Mouse (Mus musculus): Measurements from ENCODE around the gene Nid2.

Gene Nid2

DNA sequence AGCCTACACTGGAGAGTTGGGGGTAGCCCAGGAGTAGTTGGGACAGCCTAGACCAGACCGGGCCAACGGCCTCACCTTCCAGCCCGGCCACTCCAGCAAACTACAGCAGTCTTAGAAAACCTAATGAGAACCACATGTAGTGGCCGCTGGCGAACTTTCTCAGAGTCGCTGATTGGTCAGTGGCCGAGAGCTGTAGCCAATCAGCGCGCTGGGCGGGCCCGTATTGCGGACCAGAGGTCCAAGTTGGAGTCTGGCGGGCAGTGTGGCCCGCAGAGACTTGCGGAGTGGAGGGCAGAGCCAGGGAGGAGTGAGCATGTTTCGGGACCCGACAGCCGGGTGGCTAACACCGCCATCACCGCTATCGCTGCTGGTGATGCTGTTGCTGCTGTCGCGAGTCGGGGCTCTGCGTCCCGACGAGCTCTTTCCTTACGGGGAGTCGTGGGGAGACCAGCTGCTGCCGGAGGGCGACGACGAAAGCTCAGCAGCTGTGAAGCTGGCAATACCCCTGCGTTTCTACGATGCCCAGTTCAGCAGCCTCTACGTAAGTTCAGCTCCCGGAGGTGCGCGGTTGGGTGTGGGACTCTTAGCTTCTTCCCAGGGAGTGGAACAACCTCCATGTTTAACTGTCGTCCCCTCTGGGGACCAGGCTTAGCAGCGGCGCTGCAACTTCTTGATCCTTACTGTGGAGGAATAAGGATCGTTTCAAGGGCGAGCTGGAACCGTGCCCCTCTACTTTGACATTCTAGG lies at the start of gene Nid2:
TSS of gene Nid2 (plus strand) at position 241 of the 747 bp plus-strand sequence.
- peak in 1 of 2 experiments; percentile 14 for DNase-seq (ENCODE audit: low read depth in 1 of 2, low spot score in 2 of 2)

DNA sequence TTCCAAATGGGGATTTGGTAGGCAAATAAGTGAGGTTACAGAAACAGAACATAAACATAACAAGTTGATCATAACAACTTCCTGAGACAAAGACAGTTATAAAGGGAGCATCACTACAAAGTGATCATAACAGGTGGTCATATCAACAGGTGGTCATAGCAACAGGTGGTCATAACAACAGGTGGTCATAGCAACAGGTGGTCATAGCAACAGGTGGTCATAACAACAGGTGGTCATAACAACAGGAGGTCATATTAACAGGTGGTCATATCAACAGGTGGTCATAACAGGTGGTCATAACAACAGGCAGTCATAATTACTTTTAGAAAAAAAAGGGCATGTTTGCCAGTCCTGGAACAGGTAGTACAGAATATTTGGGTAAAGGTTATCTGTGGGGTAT lies 49.5 kb upstream of the Nid2 start:
- DNase-seq (ENCODE audit: low read depth in 1 of 2, low spot score in 2 of 2) = no peak

DNA sequence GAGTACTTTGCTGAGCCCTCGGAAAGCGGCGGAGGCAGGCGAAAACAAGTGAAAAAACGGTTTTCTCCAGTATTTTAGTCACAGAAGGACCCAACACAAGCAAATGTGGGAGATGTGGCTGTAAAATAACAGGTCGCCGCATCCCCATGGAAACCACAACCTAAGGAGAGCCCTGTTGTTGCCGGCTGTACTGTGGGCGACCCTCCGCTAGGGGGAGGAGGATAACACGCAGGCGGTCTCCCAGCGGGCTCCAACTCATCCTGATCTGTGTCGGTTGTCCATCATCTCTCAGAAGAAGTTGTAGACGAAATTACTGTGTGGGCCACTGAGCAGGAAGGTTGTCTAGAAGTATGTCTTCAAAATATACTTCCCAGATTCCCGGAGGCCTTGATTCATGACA lies 45.4 kb upstream of the Nid2 start:
- peak; percentile 18 to 38 for DNase-seq (ENCODE audit: low read depth in 1 of 2, low spot score in 2 of 2)

DNA sequence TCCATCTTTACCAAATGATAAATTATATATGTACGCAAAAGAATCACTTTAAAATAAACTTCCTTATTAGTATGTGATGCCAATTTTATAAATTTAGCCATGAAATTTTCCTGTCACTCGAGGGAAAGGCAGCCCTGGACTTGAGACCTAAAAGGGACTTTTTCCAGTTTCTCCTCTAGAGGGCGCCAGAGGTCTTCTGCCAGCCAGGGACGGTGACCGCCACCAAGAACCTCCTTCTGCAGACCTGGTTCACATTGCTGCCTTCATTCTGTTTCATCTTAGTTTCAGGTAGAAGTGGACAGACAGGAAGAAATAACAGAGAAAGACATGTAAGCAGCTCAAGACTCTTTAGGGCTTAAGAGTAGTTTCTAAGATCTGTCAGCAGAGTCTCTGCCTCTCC lies 44.6 kb upstream of the Nid2 start:
- DNase-seq (ENCODE audit: low read depth in 1 of 2, low spot score in 2 of 2) = peak; percentile 13 to 37

DNA sequence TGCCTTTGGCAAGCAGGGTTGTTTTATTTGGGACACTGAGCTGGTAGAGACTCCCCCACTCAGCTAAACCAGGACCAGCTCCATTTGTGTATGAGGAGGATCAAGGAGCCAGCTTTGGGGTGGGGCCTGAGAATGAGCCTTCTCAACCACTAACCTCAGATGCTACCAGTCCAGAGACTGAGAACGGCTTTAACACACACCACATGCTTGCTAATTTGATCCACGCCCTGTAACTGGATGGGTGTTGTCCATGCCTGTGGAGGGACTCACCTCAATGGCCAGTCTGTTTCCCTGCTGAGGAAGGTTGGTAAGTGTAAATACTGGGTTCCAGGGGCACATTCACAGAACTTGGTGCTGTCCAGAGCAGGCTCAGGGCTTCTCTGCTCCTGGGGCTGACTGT lies 44.1 kb upstream of the Nid2 start:
- DNase-seq (ENCODE audit: low read depth in 1 of 2, low spot score in 2 of 2) = no peak

DNA sequence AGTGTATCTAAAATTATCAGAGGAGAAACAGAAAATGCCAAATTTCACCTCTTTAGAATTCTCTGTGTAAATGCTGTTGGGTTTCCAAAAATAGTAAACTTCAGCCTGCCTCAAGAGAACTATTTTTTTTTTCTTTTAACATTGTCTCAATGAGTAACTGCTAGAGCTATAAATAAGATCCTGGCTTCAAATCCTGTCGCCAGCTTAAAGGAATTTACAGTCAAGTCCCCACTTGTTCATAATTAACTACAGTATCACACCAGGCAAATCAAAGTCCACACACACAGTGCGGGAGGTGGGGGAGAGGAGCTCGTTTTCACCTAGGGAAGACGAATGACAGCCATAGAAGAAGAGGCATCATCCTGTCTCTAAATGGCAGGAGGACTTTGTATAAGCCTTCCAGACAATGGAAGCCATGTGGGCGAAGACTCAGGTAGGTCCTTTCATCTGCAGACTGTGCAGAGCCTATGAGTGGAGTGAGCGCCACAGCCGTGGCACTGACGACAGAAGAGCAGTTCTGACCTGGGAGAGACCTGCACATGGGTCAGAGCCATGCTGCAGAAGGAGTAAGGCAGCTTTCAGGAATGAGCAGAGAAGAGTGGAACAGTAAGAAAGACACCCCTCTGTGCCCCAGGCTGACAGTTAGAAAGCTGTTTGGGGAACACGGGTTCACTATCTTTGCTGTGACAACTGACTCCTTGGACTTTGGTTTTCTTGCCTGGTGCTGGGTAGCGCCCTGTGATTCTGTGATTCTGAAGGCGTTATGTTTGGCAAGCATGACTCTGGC lies 43.2 kb upstream of the Nid2 start:
- DNase-seq (ENCODE audit: low read depth in 1 of 2, low spot score in 2 of 2) = no peak

DNA sequence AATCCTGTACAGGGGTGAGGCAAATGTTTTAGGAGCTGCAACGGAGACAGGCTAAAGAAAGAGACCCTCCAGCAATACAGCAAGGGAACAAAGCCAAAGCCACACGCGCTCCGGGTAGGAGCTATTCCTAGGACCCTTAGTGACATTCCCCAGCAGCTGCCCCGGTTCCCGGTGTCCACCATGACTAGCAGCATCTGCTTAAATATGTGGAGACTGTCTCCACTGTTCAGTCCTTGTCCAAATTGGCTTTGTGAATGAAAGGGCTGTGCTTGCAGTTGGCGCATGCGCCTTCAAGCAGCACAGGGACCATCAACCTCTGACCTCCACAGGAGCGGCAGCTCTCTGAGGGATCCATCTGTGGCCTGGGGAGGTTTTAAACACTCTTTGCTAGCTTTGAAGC lies 41.9 kb upstream of the Nid2 start:
- DNase-seq (ENCODE audit: low read depth in 1 of 2, low spot score in 2 of 2) = no peak

DNA sequence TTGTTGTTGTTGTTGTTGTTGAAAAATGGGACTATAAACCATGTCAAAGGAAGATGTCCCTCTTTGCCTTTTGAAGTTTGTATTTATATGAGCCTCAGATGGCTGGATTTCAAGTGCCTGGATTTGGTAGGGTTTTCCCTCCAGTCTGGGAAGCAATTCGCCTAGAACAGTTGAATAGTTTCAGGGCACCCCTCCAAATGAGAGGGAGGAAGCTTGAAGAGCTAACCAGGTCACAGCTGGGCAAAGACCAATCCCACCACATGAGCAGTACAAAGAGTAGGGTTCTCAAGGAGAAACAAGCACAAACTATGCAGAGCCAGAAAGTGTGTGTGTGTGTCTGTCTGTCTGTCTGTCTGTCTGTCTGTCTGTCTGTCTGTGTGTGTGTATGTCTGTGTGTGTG lies 39.3 kb upstream of the Nid2 start:
- DNase-seq (ENCODE audit: low read depth in 1 of 2, low spot score in 2 of 2) = no peak

DNA sequence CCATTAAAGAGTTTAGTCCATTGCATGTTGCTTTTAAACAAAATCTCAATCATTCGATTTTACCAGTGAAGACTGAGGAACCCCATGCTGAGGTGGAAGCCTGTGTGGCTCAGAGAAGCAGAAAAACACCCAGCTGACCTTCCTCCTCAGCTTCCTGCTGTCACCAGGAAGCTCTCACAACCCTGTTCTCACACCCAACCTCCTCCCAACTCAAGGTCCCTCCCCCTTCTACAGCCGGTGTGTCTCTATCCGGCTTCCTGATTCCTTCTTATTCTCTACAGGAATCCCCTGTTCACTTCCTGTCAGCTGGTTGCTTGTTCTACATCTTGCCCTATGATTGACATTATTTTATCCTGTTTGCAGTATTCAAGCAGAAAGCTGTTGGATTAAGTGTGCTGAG lies 38.0 kb upstream of the Nid2 start:
- DNase-seq (ENCODE audit: low read depth in 1 of 2, low spot score in 2 of 2) = no peak

DNA sequence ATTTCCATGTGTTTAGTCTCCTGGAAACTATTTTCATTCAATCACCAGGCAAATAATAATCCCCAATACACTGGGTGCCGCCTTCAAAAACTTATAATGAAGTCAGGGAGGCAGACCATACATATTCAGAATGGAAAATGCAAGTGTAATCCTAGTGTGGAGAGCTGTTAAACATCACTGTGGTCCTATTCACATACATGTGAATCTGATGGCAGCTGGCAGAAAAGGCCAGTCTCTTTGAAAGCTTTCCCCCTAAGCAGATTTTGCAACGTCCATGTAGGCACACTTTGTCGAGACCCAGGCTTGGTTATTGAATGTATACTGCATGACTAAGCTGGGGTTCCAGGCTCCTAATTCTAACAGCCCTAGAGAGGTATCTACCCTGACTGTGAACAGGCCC lies 32.0 kb upstream of the Nid2 start:
- no peak for DNase-seq (ENCODE audit: low read depth in 1 of 2, low spot score in 2 of 2)

DNA sequence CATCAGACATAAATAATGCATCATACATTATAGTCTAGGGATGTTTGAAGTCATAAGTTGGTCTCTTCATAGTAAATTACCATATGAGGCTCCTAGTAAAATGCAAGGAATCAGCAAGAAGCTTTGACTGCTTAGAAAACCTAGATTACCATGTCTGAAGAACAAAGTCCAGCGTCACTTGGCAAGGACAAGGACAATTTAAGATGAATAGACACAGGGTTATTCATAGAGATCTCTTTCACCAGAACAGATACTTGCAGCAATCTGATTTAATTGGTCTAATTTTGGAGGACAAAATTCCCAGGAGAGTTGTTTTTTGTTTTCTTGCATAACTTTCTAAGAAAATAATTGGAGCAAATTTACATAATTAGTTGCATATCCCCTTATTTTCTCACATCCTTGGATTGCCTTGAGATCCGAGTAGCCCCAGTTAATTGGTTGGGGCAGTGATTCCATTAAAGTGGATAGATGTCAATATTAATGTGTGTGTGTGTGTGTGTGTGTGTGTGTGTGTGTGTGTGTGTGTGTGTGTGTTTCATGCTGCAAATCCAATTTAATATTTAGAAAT lies 30.9 kb upstream of the Nid2 start:
- no peak for DNase-seq (ENCODE audit: low read depth in 1 of 2, low spot score in 2 of 2)

DNA sequence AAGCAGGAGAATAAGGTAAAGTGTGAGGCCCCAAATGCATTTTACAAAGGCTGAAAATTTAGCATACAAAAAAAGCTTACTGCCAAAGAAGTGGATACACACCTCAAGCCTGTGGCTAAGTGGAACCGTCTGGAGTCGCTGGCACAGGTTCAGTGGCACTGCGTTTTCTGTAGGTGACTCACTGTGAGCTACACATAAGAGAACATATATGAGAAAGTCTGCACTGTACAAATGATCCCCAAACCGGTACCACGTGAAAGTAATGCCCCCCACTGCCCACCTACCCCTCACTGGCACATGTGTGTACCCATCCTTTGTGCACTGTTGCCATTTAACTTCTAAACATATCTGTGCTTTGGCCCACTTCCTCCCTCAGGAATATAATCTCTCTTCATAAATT lies 22.8 kb upstream of the Nid2 start:
- DNase-seq (ENCODE audit: low read depth in 1 of 2, low spot score in 2 of 2) = no peak

DNA sequence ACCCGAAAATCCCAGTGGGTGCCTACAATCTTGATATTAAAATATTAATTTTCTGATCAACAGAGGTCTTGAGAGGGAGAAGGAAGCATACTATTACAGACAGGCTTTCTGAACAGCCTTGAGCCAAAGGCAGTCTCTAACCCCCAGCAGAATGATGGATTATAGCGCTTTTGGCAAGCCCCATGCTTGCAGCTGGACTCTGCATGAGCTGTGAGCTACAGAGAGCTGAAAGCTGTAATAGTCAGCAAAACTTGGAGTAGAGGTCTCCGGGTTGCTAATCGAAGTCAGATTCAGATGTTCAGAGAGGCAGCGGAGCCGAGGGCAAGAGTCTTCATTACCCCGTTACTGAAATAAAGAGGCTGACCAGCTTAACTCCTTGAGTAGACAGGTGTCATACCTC lies 22.3 kb upstream of the Nid2 start:
- DNase-seq (ENCODE audit: low read depth in 1 of 2, low spot score in 2 of 2) = no peak

DNA sequence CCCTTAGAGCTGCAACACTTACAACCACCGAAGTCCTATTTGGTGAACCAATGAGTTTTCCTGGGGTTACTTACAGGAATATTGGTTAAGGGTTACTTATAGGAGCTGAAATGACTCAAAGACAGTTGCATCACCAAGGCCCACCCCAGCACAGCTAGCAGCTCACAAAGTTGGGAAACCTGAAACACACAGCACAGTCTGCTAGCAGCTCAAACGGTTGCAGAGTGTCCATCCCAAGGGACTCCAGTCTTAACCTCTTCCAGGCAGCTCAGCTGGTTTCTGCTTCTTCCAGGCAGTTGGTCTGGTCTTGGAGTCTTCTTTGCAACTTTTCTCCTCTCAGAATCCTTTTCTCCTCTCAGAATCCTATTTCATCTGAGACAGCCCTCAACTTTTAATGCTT lies 19.0 kb upstream of the Nid2 start:
- DNase-seq (ENCODE audit: low read depth in 1 of 2, low spot score in 2 of 2) = no peak

DNA sequence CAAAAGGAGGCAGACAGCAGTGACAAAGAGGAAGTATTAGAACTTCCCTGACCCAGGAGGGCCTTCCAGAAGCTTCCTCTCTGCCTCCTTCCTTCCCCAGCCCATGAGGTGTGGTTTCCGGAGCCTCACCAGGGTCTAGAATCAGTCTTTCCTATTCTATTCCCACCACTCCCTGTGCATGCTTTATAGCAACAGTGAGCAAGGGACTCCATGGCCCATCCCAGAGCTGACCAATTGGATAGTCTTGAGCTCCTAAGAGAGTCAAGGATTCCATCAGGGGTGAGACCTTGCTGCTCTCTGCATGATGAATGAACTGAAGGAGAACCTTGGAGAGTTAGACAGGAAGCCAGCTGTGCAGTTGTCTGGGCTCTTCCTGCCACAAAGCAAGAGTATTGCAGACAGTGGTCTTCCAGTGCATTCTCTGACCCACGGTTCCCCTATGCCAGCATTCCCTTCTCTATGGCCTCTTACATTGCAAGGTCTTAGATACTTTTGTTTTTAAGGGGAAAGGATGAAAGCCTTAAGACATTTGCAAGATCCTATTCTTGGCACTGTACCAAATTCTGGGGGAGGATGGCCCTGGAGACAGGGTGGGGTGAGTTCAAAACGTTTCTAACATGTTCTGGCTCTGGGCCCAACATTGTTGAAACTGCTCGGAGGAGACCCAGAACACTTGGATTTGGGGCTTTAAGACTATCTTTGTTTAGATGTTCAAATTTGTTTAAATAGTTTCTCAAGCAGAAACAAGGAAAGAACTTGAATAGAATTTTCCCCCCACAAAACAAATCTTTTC lies 17.4 kb upstream of the Nid2 start:
- no peak for DNase-seq (ENCODE audit: low read depth in 1 of 2, low spot score in 2 of 2)

DNA sequence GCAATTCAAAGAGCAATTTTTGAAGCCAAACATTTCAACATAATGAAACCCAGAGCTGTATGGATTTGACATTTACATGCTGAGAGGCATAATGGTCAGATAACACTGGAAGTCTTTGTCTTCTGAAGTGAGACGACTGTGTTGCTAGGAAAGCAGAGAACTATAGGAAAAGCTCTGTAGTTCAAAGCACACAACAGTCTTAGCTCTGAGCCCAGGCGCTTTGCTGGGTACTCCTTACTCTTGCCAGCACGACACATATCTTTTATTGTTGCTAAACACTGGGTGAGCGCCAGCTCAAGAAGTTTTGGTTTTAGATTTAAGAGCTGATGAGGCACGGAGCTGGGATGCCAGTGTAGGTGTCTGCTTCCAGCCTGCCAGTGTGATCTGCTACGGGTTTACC lies 15.8 kb upstream of the Nid2 start:
- DNase-seq (ENCODE audit: low read depth in 1 of 2, low spot score in 2 of 2) = no peak

DNA sequence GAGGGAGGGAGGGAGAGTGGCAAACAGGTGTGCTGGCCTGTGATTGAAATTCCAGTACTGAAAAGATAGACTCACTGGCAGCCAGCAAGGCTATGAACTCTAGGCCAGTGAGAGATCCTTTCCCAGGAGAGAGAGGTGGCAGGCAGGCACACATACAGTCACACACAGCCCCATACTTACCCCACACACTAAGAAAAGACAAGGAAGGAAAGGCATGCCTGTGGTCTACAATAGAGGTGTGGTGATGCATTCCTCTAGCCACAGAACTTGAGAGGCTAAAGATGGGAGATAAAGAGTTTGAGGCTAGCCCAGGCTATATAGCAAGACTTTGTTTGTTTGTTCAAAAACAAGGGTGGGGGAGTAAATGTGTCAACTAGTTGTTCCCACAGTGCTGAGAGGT lies 13.5 kb upstream of the Nid2 start:
- DNase-seq (ENCODE audit: low read depth in 1 of 2, low spot score in 2 of 2) = no peak

DNA sequence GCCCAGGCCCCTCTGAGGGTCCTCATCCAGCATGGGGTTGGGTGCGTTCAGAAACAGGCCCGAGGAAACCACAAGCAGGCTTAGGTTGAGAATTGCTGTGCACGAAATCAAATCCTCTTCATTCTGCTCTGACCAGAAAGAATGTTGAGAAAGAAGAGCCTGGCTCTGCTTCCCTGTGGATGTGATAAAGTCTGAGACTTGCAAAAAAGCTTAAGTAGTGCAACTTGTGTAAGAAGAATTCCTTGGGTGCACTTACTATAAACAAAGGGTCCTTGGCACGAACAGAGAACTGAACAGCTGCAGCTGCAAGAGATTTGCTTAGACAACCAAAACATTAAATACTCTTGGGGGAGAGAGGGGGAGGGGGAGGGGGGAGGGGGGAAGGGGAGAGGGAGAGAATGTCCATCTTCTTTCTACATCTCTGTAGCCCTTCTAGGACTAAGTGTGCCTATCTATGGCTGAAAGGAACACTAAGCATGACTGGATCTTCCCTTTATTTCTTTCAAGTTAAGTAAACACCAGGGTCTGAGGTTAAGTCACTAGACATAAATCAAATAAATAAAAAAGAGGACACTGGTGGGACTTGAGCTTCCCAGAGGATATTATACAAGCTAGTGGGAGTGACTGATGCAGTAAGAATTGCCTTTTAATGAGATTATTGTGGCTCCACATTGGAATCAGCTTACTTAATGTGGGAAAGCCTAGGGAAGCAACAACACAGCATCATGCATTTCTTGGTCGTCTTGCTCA lies 12.8 kb upstream of the Nid2 start:
- no peak for DNase-seq (ENCODE audit: low read depth in 1 of 2, low spot score in 2 of 2)

DNA sequence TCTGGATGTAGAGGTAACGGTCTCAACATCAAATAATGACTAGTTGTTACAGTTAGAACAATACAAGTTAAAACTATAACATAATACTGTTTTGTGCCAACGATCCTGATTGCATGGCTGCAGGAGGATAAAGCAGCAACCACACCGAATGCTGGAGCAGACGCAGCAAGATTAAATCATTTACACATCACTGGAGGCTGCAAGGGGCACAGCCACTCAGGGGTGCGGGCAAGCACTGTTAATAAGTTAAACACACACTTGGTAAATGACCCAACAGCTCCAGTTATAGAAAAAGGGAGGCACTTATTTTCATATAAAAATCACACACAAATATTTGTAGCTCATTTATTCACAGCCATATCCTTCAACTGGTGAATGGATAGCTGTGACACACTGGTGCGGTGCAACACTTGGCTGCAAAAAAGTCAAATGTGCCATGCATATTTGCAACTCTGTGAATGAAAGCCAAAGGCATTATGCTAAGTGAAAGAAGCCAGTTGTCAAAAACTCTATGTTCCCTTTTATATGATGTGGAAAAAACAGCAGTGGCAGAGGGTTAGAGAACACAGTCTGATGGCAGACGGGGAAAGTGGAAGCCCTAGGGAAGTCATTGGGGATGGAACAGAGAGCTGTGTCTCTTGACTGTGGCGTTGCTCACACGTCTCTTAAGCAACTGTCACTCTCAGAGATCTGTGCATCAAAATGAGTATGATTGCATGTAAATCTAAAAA lies 11.5 kb upstream of the Nid2 start:
- DNase-seq (ENCODE audit: low read depth in 1 of 2, low spot score in 2 of 2) = no peak

DNA sequence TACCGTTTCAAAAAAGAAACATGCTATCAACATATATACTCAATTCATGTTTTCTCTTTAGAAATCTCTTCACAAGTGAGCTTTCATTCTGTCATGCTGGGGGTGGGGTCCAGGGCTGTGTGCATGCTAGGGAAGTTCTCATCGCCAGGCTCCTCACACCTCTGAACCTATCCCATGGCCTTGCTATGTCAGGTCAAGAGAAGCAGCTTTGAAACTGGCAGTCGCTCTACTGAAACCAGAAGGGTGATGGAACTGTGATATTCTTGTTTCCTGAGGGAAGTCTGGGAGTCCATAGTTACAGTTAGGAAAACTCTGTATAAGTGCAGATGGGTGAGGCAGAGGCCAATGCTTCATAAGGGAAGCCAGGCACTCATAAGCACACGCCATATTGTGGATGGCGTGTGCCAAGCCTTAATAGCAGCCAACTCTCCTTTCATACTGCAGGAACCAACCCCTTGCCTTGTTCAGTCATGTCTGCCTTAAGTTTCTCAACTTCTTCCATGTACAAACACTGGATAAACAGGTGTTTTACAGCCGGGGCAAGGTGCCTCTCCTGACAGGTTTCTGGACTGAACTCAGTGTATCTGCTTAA lies 10.8 kb upstream of the Nid2 start:
- no peak for DNase-seq (ENCODE audit: low read depth in 1 of 2, low spot score in 2 of 2)

All from monocyte, adult 2 months (primary cell).